Mouse (Mus musculus) cerebellum, adult 9-10 months (tissue): ENCODE measurements around the gene Usp48.

Experiments used
- DNase-seq: peaks from one replicate; pipeline ENCODE4 v3.0.0; 2022

The Usp48 gene

GRCm38 (mm10) chr4:137692107-137692902 lies 98.8 kb downstream of the Usp48 start:
- no peak for DNase-seq

GRCm38 (mm10) chr4:137695300-137695699 lies 101.7 kb downstream of the Usp48 start:
- no peak for DNase-seq

DNA sequence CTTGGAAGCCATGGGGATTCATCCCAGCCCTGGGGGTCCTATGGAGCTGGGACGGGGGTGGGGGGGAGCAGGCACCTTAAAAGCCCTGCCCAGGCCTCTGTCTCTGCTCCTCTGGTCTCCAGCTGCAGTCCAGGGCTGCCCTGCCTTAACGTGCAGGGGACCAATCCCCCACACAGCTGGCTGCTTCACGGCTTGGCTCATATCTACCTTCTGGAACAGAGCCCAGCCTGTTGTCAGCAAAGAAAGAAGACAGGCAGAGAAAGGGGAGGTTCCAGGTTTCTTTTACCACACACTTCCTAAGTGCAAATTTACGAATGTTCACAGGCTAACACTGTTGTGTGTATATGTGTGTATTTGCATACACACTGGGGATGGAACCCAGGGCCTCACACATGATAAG lies 102.3 kb downstream of the Usp48 start:
- no peak for DNase-seq

DNA sequence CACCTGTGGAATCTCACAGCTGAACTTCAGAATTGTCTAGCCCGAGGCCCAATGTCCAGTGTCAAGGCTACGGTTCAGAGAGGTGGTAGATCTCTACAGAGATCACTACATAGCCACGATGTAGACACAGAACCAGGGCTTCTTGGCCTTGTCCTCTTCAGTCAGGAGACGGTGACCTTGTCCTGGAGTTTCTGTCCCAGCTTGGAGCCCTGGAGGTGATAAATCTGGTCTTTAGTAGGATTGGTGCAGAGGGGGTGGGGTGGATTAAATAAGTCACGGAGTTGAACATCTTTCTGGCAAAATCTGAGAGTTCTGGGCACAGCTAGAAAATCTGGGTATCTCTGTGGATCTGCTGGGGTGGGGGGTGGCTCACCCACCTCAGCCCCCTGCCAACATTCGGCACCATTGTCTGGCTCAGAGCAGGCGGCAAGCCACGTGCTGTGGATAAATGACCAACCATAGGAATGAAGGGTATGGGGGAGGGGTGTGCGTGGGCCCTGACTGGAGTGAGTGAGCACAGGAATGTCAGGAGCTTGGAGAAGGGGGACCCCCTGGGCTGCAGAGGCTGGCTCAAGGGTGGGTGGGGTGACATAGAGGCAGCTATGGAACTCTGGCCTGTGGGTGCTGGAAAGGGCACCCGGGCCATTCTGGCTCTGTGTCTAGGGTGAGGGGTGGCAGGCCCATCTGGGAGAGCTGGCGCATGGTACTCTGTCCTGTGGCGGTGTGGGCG lies 103.8 kb downstream of the Usp48 start:
- no peak for DNase-seq

DNA sequence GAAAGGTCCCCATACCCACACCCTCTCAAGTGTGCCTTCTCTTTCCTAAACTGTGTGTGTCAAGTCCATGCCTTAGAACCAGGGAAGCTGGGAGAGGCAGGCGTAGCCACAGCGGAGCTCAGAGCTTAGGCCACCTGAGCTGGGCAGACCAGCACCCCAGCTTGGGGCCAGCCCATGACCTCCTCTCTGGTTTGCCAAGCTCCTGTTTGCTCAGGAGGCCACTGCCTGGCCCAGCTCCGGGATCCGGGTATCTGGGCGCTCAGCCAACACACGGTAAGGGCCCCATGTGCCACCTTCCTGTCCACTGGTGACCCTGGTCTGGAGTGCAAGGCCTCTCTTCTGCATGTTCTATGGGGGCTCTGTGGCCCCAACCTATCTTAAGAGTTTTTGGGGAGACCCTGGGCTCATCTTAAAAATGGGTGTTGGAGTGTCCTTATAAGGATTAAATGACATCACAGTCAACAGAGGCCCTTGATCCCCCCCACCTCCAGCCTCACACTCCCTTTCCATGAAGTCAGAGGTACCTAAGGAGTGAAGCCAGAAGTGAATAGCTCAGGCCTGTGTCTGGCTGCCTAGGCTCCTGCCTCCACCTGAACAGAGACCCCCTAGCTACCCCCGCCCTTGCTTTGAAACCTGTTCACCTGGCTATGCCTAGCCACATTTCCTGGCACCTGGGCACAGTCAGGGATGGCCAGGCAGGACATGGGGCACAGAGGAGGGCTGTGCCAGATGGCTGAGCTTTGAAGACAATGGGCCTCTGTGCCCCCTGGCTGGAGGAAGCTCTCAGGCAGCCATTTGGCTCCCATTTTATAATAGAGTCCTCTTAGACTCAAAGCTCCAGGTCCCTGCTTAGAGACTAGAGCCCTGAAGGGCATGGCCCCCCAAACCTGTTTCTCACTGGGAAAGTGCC lies 104.8 kb downstream of the Usp48 start:
- peak; percentile 88 for DNase-seq

GRCm38 (mm10) chr4:137699264-137700211 lies 106.0 kb downstream of the Usp48 start:
- DNase-seq, result peak; percentile 69

- DNase-seq, result no peak
Observed at GRCm38 (mm10) chr4:137700960-137701359, 107.4 kb downstream of the Usp48 start.

DNA sequence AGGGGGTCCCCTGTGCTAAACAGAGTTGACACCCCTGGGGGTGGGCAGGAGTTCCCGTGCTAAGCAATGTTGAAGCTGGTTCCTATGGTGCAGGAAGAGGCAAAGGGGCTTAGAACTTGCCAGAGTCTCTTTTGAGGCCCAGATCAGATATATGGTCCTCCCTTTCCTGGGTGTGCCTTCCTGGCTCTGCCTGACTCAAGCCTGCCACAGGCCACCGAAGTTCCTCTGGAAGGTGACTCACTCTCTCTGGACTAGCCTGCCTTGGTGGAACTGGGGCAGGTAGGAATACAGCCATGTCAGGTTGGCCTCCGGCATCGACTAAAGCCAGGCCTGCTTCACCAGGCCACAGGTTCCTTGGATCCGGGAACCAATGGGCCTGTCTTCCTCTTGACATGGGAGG lies 109.5 kb downstream of the Usp48 start:
- no peak for DNase-seq

- no peak for DNase-seq
Observed at GRCm38 (mm10) chr4:137704561-137704960, 111.0 kb downstream of the Usp48 start.

DNA sequence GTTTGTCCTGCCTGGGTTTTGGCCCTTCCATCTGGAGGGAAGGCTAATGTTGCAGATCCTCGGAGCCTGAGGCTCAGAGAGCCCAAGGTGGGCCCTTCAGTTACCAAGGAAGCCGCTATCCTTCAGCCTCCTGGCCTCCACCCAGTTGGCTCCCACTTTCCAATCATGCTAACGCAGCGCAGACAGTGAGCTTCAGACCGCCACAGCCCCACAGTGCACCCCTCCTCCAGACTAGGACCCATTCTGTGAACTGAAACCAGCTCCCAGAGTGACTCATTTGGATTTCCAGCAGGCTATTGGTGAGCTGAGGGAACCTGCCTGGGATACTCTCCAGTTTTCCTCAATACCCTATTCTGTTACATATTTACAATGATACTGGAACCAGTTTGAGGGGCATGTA lies 111.8 kb downstream of the Usp48 start:
- no peak for DNase-seq

GRCm38 (mm10) chr4:137706510-137706909 lies 113.0 kb downstream of the Usp48 start:
- no peak for DNase-seq

DNA sequence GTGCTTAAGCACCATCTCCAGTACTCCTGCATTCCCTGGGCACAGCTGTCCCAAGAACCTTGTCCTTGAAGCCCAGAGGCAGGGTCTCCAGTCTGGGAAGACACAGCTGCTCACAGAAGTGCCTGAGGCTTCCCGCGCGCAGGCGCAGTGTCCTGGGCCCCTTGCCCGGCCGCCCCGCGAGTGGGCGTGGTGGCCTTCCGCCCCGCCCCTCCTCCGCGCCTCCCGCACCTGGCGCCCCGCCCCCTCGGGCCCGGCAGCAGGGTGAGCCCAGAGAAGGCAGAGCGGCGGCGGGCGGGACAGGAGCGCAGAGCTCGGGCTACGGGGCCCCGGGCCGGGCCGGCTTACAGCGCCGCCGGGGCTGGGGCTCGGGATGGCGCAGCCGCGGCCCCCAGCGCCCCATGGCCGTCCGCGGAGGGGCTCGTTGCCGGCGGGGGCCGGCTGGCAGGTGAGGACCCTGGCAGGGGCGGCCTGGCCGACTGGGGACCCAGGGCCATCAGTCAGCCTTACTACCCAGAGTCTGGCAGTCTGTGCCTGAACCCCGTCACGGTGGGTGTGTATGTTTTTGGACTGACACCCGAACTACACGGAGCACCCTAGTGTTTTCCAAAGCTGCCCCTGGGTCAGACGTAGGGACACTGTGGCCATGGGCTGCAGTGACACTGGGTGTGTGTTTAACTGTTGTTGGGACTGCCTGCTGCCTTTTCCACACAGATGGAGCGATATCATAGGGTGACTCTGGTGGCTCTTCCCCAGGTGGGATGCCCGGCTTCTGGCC lies 113.8 kb downstream of the Usp48 start:
- DNase-seq, result no peak
